Mouse (Mus musculus) heart, embryonic 15.5 days (tissue): ENCODE measurements around the gene Olfr62. TPM values are rescaled to one million over a fixed set of nuclear protein-coding genes. Genes with fewer than 3 reads are reported as not detected.

Source experiments
- ATAC-seq: fragments of 200-750 bp; cut with Nextera tagmentation; replicated peaks from 2 replicates; pipeline ENCODE4 v1.8.0; 2017; ENCODE audit warnings: low read depth, moderate TSS enrichment; ENCODE audit not compliant: insufficient number of reproducible peaks, insufficient read depth, low FRiP score
- H3K27ac ChIP-seq: fragments of 300-500 bp; sonication (generic); 2 replicates; pipeline ENCODE4 v1.5.1; 2015; ENCODE audit warnings: mild to moderate bottlenecking, inconsistent platforms
- H3K27me3 ChIP-seq: fragments of 300-500 bp; sonication (generic); 2 replicates; pipeline ENCODE4 v1.6.1; 2015; ENCODE audit warnings: inconsistent platforms
- H3K36me3 ChIP-seq: fragments of 300-500 bp; sonication (generic); 2 replicates; pipeline ENCODE4 v1.6.1; 2015; ENCODE audit warnings: mild to moderate bottlenecking, inconsistent platforms
- H3K4me1 ChIP-seq: fragments of 300-500 bp; sonication (generic); replicated peaks from 2 replicates; pipeline ENCODE4 v1.6.1; 2015; ENCODE audit warnings: inconsistent platforms
- H3K4me2 ChIP-seq: fragments of 300-500 bp; sonication (generic); 2 replicates; pipeline ENCODE4 v1.6.1; 2015; ENCODE audit warnings: inconsistent platforms, mild to moderate bottlenecking, moderate library complexity
- H3K4me3 ChIP-seq: fragments of 300-500 bp; sonication (generic); 2 replicates; pipeline ENCODE4 v1.5.1; 2015; ENCODE audit warnings: mild to moderate bottlenecking, inconsistent platforms
- H3K9ac ChIP-seq: fragments of 300-500 bp; sonication (generic); 2 replicates; pipeline ENCODE4 v1.6.1; 2015; ENCODE audit warnings: mild to moderate bottlenecking, inconsistent platforms
- H3K9me3 ChIP-seq: fragments of 300-500 bp; sonication (generic); replicated peaks from 2 replicates; pipeline ENCODE4 v1.6.1; 2016; ENCODE audit warnings: inconsistent platforms
- WGBS: fragments of 180-500 bp; shearing (Covaris S2); methylation state at CpG from one replicate; pipeline ENCODE4 v1.1.7; 2015; ENCODE audit warnings: mixed read lengths; 5-methylcytosine and 5-hydroxymethylcytosine counted together
- polyA plus RNA-seq: library from polyadenylated mRNA; unstranded; fragments of >200 nt; fragmentation: Nextera tagmentation; extraction: Ambion mirVana; gene quantifications from 2 replicates; pipeline ENCODE4 v1.2.1, GENCODE M21; 2015

Gene Olfr62
- polyA plus RNA-seq, 1 experiment from 2014 or later, result not detected

DNA sequence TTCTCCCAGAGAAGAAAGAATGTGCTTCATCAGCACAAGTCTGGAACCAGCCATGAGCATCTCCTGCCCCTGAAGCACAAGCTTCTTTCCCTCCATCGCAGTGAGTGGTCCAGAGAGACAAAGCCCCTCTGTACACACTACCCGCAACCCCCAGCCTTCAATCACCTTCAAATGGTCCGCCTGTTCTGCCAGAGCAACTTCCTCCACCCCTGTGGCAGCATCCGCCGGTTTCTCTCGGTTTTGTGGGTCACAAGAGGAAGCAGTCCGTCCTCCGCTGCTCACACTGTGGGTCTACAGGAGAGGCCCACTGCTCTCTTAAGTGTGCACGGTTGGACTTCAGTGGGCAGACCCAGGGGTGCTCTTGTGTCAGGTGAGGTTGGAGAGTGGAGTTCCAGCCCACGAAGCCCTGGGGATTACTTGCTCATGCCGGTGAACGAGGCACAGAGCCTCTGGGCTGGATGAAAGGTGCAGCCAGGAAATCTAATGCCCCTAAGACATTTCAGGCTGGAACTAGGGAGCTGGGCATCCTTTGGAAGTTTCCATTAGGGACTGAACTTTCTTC, 33.7 kb downstream of the Olfr62 start, which contains the start of gene Olfr1342:
Gene Olfr1342 (minus strand): TSS at position 345 of the 562 bp plus-strand sequence.
- H3K9me3 ChIP-seq, result no peaks in the 10 kb centered on the region
- H3K27me3 ChIP-seq, result 0 out of 2 replicates have a peak, but pooled peaks cover 2% of the 10 kb centered on the region
- H3K36me3 ChIP-seq, result no peaks in the 10 kb centered on the region
- H3K27ac ChIP-seq, result no peak within 1 kb of the TSS
- H3K4me3 ChIP-seq, result no peak within 1 kb of the TSS
- no peaks in the 10 kb centered on the region for H3K4me1 ChIP-seq
- no peak within 1 kb of the TSS for H3K9ac ChIP-seq
- no peak for ATAC-seq
- no peak within 1 kb of the TSS for H3K4me2 ChIP-seq
- 51% methylated on average over 12 of the region's 12 CpGs for WGBS

DNA sequence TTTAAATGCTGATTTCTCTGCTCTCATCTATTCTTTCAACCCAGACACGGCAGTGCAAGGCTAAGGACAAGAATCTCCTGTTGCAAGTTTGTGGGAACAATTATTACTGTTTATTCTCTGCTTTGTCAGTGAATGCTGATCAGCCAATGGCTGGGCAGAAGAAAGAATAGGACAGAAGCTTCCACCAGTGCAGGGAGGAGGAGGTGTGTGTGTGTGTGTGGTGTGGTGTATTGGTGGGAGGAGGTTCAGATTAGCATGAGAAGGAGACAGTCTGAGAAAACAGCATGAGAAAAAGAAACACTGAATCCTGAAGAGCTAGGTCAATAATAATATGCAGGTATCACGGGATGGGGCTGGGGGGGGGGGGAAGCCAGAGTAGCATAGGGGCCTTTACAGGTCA, 35.1 kb downstream of the Olfr62 start:
- no peak for ATAC-seq
- no peak overlapping the region for H3K9ac ChIP-seq
- no peaks in the 10 kb centered on the region for H3K9me3 ChIP-seq
- no peak overlapping the region for H3K4me3 ChIP-seq
- no peak overlapping the region for H3K4me2 ChIP-seq
- H3K27me3 ChIP-seq, result 0 out of 2 replicates have a peak, but pooled peaks cover 2% of the 10 kb centered on the region
- WGBS, result 47% methylated on average over 2 of the region's 2 CpGs
- H3K27ac ChIP-seq, result no peak overlapping the region
- H3K36me3 ChIP-seq, result no peaks in the 10 kb centered on the region
- H3K4me1 ChIP-seq, result no peaks in the 10 kb centered on the region

DNA sequence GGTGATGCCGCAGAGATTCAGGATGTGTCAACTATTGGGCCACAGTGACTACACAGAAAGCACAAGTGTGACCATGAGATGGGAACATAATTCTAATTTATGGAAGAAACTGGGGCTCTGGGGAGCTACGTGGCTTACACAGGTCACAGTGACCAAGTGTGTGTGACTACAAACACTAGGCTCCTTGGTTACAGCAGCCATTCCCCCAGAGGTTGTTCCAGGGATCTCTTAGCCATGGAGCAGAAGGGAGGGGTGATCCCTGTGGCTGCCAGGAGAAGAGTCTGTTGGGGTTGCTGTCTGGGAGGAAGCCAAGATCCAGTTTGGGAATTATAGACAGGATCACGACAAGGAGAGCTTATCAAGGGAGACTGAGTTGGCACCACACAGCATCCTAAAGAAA, 44.5 kb downstream of the Olfr62 start, which contains the start of gene Olfr1341:
Gene Olfr1341 (plus strand): TSS at position 301 of the 400 bp plus-strand sequence.
- WGBS, result 68% methylated on average over 3 of the region's 3 CpGs

DNA sequence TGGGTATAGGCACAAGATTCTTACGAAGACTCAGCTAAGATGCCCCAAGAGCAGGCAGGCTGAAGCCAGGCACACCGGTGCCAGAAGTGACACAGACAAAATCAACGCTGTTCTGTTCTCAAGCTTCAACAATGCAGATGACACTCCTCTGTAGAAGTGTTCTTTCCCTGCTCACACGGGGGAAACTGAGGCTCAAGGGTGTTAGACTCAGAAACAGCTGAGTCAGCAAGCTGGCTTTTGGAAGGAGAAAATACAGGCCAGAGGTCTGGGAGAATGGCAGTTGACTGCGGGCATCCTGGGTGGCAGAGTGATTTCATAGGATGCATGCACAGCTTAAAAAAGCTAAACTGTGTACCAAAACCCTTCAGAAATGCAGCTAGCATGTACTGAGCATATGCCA, 49.3 kb downstream of the Olfr62 start:
- Histone ChIP-seq H3K4me2 (no peak overlapping the region), H3K9ac (no peak overlapping the region), H3K36me3 (no peaks in the 10 kb centered on the region), H3K9me3 (no peaks in the 10 kb centered on the region), H3K27me3 (no peaks in the 10 kb centered on the region), H3K4me3 (no peak overlapping the region), H3K4me1 (no peaks in the 10 kb centered on the region), H3K27ac (no peak overlapping the region)
- 73% methylated on average over 5 of the region's 5 CpGs for WGBS
- ATAC-seq, result no peak

More for the DNA sequence above, 44.5 kb downstream of the Olfr62 start, which contains the start of gene Olfr1341:
- no peaks in the 10 kb centered on the region for H3K9me3 ChIP-seq
- H3K36me3 ChIP-seq, result no peaks in the 10 kb centered on the region
- ATAC-seq, result no peak
- no peak within 1 kb of the TSS for H3K27ac ChIP-seq
- H3K4me3 ChIP-seq, result no peak within 1 kb of the TSS
- H3K4me2 ChIP-seq, result no peak within 1 kb of the TSS
- no peaks in the 10 kb centered on the region for H3K4me1 ChIP-seq
- no peak within 1 kb of the TSS for H3K9ac ChIP-seq
- H3K27me3 ChIP-seq, result no peaks in the 10 kb centered on the region

DNA sequence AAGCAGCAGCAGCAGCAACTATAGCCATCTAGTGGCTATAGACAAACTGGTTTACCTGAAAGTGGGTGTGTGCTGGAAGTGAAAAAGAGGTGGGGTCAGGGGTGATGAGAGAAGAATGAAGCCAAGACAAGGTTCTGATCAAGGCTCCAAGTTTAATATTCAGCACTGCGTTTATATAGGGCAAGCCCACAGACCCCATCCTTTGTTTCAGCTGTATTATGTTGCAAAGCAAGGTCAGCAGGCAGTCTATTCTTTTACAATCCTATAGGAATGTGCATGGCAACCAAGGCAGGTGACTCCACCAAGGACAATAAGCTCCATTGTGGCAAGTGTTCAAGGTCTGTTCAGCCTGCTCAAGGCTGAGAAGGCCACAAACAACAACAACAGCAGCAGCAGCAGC, 52.9 kb downstream of the Olfr62 start:
- H3K4me1 ChIP-seq, result no peaks in the 10 kb centered on the region
- WGBS, result 67% methylated on average over 1 of the region's 1 CpGs
- no peak for ATAC-seq
- no peaks in the 10 kb centered on the region for H3K9me3 ChIP-seq
- no peaks in the 10 kb centered on the region for H3K27me3 ChIP-seq
- H3K4me2 ChIP-seq, result no peak overlapping the region
- no peak overlapping the region for H3K4me3 ChIP-seq
- no peaks in the 10 kb centered on the region for H3K36me3 ChIP-seq
- no peak overlapping the region for H3K27ac ChIP-seq
- no peak overlapping the region for H3K9ac ChIP-seq

Other genes with a start within 250 kb of the Olfr62 start
- gene Szt2, start 249.7 kb upstream of the Olfr62 start, polyA plus RNA-seq, result 4.6 and 5.5 TPM in 2 replicates
- gene Med8, start 249.6 kb upstream of the Olfr62 start, polyA plus RNA-seq, result 60.6 and 68.7 TPM in 2 replicates
- gene Elovl1, start 230.9 kb upstream of the Olfr62 start, polyA plus RNA-seq, result 54.2 and 73.7 TPM in 2 replicates
- gene Cdc20, start 221.6 kb upstream of the Olfr62 start, polyA plus RNA-seq, result 147 and 185 TPM in 2 replicates
- 1.3 and 1.7 TPM in 2 replicates for gene Mpl, start 201.4 kb upstream of the Olfr62 start, polyA plus RNA-seq
- 51.9 and 63.3 TPM in 2 replicates for gene Tie1, start 168.9 kb upstream of the Olfr62 start, polyA plus RNA-seq
- gene 2610528J11Rik, start 132.0 kb upstream of the Olfr62 start, polyA plus RNA-seq, result 0.48 and 2.0 TPM in 2 replicates
- gene Tmem125, start 114.9 kb upstream of the Olfr62 start, polyA plus RNA-seq, result 0.39 and 1.2 TPM in 2 replicates
- 0.25 and 0.39 TPM in 2 replicates for gene Cfap57, start 38.2 kb upstream of the Olfr62 start, polyA plus RNA-seq
- 77.8 and 78.4 TPM in 2 replicates for gene Ebna1bp2, start 38.2 kb upstream of the Olfr62 start, polyA plus RNA-seq
- not detected in 2 replicates for gene Olfr1342, start 33.8 kb downstream of the Olfr62 start, polyA plus RNA-seq
- gene Olfr1341, start 44.6 kb downstream of the Olfr62 start, polyA plus RNA-seq, result not detected in 2 replicates
- not detected in 2 replicates for gene Olfr1340, start 61.2 kb downstream of the Olfr62 start, polyA plus RNA-seq
- gene Olfr1339, start 73.2 kb downstream of the Olfr62 start, polyA plus RNA-seq, result not detected in 2 replicates
- not detected in 2 replicates for gene Olfr1338, start 99.8 kb downstream of the Olfr62 start, polyA plus RNA-seq
- gene Olfr1337, start 123.6 kb downstream of the Olfr62 start, polyA plus RNA-seq, result not detected in 2 replicates
- not detected in 2 replicates for gene Olfr1335, start 151.0 kb downstream of the Olfr62 start, polyA plus RNA-seq
- gene Olfr1333, start 177.3 kb downstream of the Olfr62 start, polyA plus RNA-seq, result not detected in 2 replicates
- not detected in 2 replicates for gene Olfr1331, start 205.7 kb downstream of the Olfr62 start, polyA plus RNA-seq
- 0.06 and 0.08 TPM in 2 replicates for gene Olfr1330, start 229.6 kb downstream of the Olfr62 start, polyA plus RNA-seq